Mouse (Mus musculus) liver, adult 2 months (tissue): ENCODE results near the gene Cacng2.

Experiments used
- CTCF ChIP-seq: fragments of 200-500 bp; IDR thresholded peaks from 2 replicates; pipeline ENCODE4 v1.5.1; 2011; ENCODE audit warnings: low read depth, low read length, control low read depth
- POLR2A ChIP-seq: fragments of 200-500 bp; IDR thresholded peaks from 2 replicates; pipeline ENCODE4 v1.6.1; 2011; ENCODE audit warnings: low read length, control low read depth; ENCODE audit not compliant: insufficient read depth; ENCODE audit errors: extremely low read depth

DNA sequence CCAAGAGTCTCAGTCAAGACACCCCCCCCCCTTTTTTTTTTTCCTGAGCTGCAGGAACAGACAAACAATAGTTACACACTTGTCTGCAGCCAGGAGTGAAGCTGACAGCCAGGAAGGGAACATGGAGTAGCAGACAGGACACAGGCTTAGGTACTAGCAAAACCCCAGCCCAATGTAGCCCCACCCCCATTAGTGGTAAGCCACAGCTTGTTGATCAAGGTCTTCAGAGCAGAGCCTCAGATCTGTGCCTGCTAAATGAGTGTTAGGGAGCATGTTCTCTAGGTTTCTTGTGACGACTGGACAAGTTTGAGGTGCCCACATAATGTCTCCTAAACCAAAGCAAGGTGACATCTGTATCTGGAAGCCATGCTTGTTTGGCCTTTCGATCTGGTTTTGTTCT is 165.5 kb downstream of the Cacng2 start:
- TF ChIP-seq POLR2A (no peak), CTCF (no peak)
